Mouse (Mus musculus): Measurements from ENCODE around the gene Sarnp. TPM values are rescaled to one million over a fixed set of nuclear protein-coding genes. Genes with fewer than 3 reads are reported as not detected.

Gene Sarnp
- polyA plus RNA-seq, 1 experiment from 2014 or later: 201 TPM

GRCm38 (mm10) chr10:128897501-128897900 is 80.4 kb downstream of the Sarnp start:
- 0 out of 2 replicates have a peak, but pooled peaks cover 8% of the 10 kb centered on the region for H3K4me1 ChIP-seq (replicated peaks)
- H3K4me3 ChIP-seq (replicated peaks): no peak overlapping the region
- H3K9ac ChIP-seq: no peak overlapping the region
- ATAC-seq: no peak
- H3K4me2 ChIP-seq (replicated peaks): no peak overlapping the region
- H3K27ac ChIP-seq: no peak overlapping the region
- no peaks in the 10 kb centered on the region for H3K36me3 ChIP-seq
- H3K27me3 ChIP-seq (replicated peaks): peaks cover 11% of the 10 kb centered on the region
- H3K9me3 ChIP-seq: no peaks in the 10 kb centered on the region
- 5% methylated on average over 1 of the region's 1 CpGs for WGBS

GRCm38 (mm10) chr10:128899759-128900490 is 82.8 kb downstream of the Sarnp start:
- 77% methylated on average over 6 of the region's 6 CpGs for WGBS
- H3K4me1 ChIP-seq (replicated peaks): 0 out of 2 replicates have a peak, but pooled peaks cover 8% of the 10 kb centered on the region
- no peak overlapping the region for H3K4me3 ChIP-seq (replicated peaks)
- H3K9me3 ChIP-seq: no peaks in the 10 kb centered on the region
- no peak overlapping the region for H3K9ac ChIP-seq
- H3K27me3 ChIP-seq (replicated peaks): peaks cover 10% of the 10 kb centered on the region
- no peak overlapping the region for H3K4me2 ChIP-seq (replicated peaks)
- no peak overlapping the region for H3K27ac ChIP-seq
- no peaks in the 10 kb centered on the region for H3K36me3 ChIP-seq
- no peak for ATAC-seq

GRCm38 (mm10) chr10:128900698-128901097 is 83.6 kb downstream of the Sarnp start, which contains the start of gene Cd63:
Gene Cd63, plus strand, starts transcription at chr10:128900989.
- Histone ChIP-seq H3K27ac (no peak within 1 kb of the TSS), H3K4me3 (replicated peaks) (no peak within 1 kb of the TSS), H3K4me2 (replicated peaks) (no peak within 1 kb of the TSS), H3K27me3 (replicated peaks) (peaks cover 10% of the 10 kb centered on the region), H3K9ac (no peak within 1 kb of the TSS), H3K4me1 (replicated peaks) (0 out of 2 replicates have a peak, but pooled peaks cover 7% of the 10 kb centered on the region), H3K9me3 (no peaks in the 10 kb centered on the region), H3K36me3 (no peaks in the 10 kb centered on the region)
- WGBS: 71% methylated on average over 3 of the region's 3 CpGs
- ATAC-seq: no peak

- H3K9ac ChIP-seq: no peak overlapping the region
- no peaks in the 10 kb centered on the region for H3K36me3 ChIP-seq
- H3K9me3 ChIP-seq: no peaks in the 10 kb centered on the region
- no peak for ATAC-seq
- H3K4me2 ChIP-seq (replicated peaks): no peak overlapping the region
- H3K27me3 ChIP-seq (replicated peaks): peaks cover 5% of the 10 kb centered on the region
- H3K27ac ChIP-seq: no peak overlapping the region
- no peaks in the 10 kb centered on the region for H3K4me1 ChIP-seq (replicated peaks)
- H3K4me3 ChIP-seq (replicated peaks): no peak overlapping the region
- 80% methylated on average over 1 of the region's 1 CpGs for WGBS
Observed at GRCm38 (mm10) chr10:128901409-128901808, 84.3 kb downstream of the Sarnp start.

- Histone ChIP-seq H3K9me3 (no peaks in the 10 kb centered on the region), H3K36me3 (no peaks in the 10 kb centered on the region), H3K4me1 (replicated peaks) (no peaks in the 10 kb centered on the region), H3K27me3 (replicated peaks) (no peaks in the 10 kb centered on the region), H3K4me3 (replicated peaks) (no peak overlapping the region), H3K9ac (no peak overlapping the region), H3K4me2 (replicated peaks) (no peak overlapping the region), H3K27ac (no peak overlapping the region)
- ATAC-seq: no peak
- WGBS: 81% methylated on average over 3 of the region's 3 CpGs
Observed at GRCm38 (mm10) chr10:128902409-128902988, 85.4 kb downstream of the Sarnp start.

- Histone ChIP-seq H3K9me3 (no peaks in the 10 kb centered on the region), H3K27me3 (replicated peaks) (no peaks in the 10 kb centered on the region), H3K4me3 (replicated peaks) (no peak overlapping the region), H3K27ac (no peak overlapping the region), H3K4me1 (replicated peaks) (peaks cover 9% of the 10 kb centered on the region; the same call in 1 of the 2 replicates), H3K36me3 (no peaks in the 10 kb centered on the region), H3K9ac (no peak overlapping the region), H3K4me2 (replicated peaks) (no peak overlapping the region)
- 70% methylated on average over 5 of the region's 5 CpGs for WGBS
- no peak for ATAC-seq
Observed at GRCm38 (mm10) chr10:128904812-128905211, 87.7 kb downstream of the Sarnp start.

GRCm38 (mm10) chr10:128908778-128909448 is 91.8 kb downstream of the Sarnp start:
- no peaks in the 10 kb centered on the region for H3K9me3 ChIP-seq
- H3K4me2 ChIP-seq (replicated peaks): peak overlapping the region; percentile 84
- peak overlapping the region; percentile 92 for H3K27ac ChIP-seq
- peaks cover 6% of the 10 kb centered on the region for H3K36me3 ChIP-seq
- WGBS: 47% methylated on average over 13 of the region's 13 CpGs
- peak overlapping the region; percentile 75 for H3K4me3 ChIP-seq (replicated peaks)
- H3K4me1 ChIP-seq (replicated peaks): peaks cover 21% of the 10 kb centered on the region
- H3K27me3 ChIP-seq (replicated peaks): no peaks in the 10 kb centered on the region
- peak; percentile 56 for ATAC-seq
- H3K9ac ChIP-seq: peak overlapping the region; percentile 90

GRCm38 (mm10) chr10:128909567-128910028 is 92.5 kb downstream of the Sarnp start:
- 1% methylated on average over 38 of the region's 41 CpGs for WGBS
- Histone ChIP-seq H3K4me3 (replicated peaks) (peak overlapping the region; percentile 75), H3K36me3 (peaks cover 11% of the 10 kb centered on the region), H3K27me3 (replicated peaks) (no peaks in the 10 kb centered on the region), H3K9ac (peak overlapping the region; percentile 90), H3K4me1 (replicated peaks) (peaks cover 21% of the 10 kb centered on the region), H3K4me2 (replicated peaks) (peak overlapping the region; percentile 84), H3K9me3 (no peaks in the 10 kb centered on the region), H3K27ac (peak overlapping the region; percentile 92)
- peak; percentile 88 for ATAC-seq

GRCm38 (mm10) chr10:128910066-128910841 is 93.1 kb downstream of the Sarnp start:
- peak overlapping the region; percentile 84 for H3K4me2 ChIP-seq (replicated peaks)
- peak overlapping the region; percentile 92 for H3K27ac ChIP-seq
- ATAC-seq: peak; percentile 58
- H3K9me3 ChIP-seq: no peaks in the 10 kb centered on the region
- WGBS: under 1% methylated on average over 66 of the region's 66 CpGs
- peak overlapping the region; percentile 75 for H3K4me3 ChIP-seq (replicated peaks)
- H3K9ac ChIP-seq: peak overlapping the region; percentile 90
- peaks cover 12% of the 10 kb centered on the region for H3K36me3 ChIP-seq
- H3K4me1 ChIP-seq (replicated peaks): peaks cover 21% of the 10 kb centered on the region
- no peaks in the 10 kb centered on the region for H3K27me3 ChIP-seq (replicated peaks)

- H3K9me3 ChIP-seq: no peaks in the 10 kb centered on the region
- WGBS: 89% methylated on average over 6 of the region's 6 CpGs
- H3K27ac ChIP-seq: no peak overlapping the region
Observed at GRCm38 (mm10) chr10:128911430-128911829, 94.3 kb downstream of the Sarnp start.

GRCm38 (mm10) chr10:128912268-128912667 is 95.1 kb downstream of the Sarnp start:
- H3K4me2 ChIP-seq (replicated peaks): no peak overlapping the region
- H3K27ac ChIP-seq: no peak overlapping the region
- H3K9me3 ChIP-seq: no peaks in the 10 kb centered on the region
- no peak for ATAC-seq
- 94% methylated on average over 4 of the region's 4 CpGs for WGBS
- no peak overlapping the region for H3K4me3 ChIP-seq (replicated peaks)
- no peak overlapping the region for H3K9ac ChIP-seq
- peaks cover 21% of the 10 kb centered on the region for H3K36me3 ChIP-seq
- H3K4me1 ChIP-seq (replicated peaks): peaks cover 21% of the 10 kb centered on the region
- H3K27me3 ChIP-seq (replicated peaks): no peaks in the 10 kb centered on the region

More at GRCm38 (mm10) chr10:128911430-128911829, 94.3 kb downstream of the Sarnp start:
- Histone ChIP-seq H3K4me1 (replicated peaks) (peaks cover 21% of the 10 kb centered on the region), H3K36me3 (peaks cover 14% of the 10 kb centered on the region), H3K9ac (0 out of 2 replicates have a peak overlapping the region, but pooled peaks have one; percentile 90), H3K4me2 (replicated peaks) (peak overlapping the region; percentile 84), H3K27me3 (replicated peaks) (no peaks in the 10 kb centered on the region), H3K4me3 (replicated peaks) (peak overlapping the region; percentile 75)
- ATAC-seq: no peak

All from intestine, embryonic 15.5 days (tissue).